Mouse (Mus musculus): ENCODE data around the gene Slc2a3. TPM values are rescaled to one million over a fixed set of nuclear protein-coding genes. Genes with fewer than 3 reads are reported as not detected.

Slc2a3 gene
- 102 and 112 TPM in 2 replicates for polyA plus RNA-seq (2012; rRNA removed)

DNA sequence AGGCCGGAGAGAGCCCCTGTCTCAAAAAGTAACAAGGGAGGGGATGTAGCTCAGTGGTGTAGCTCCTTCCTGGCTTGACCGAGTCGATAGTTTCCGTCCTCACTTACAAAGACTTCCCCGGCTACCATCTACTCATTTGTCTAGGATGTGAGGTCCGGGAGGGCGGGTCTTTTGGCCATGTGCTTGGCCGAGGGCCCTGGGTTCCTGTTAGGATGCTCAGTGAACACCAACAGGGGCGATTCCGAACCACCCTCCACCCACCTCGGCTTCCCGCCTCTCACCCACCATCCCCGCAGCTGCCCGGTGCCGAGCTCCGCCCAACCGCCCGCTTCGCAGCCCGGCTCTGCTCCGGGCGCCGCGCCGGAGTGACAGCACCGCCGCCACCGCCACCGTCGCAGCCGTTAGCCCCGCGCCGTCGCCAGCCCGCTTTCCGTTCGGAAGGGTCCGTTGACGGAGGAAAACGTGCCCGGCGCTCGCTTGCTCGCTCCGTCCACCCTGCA is at the start of gene Slc2a3:
Gene Slc2a3 (minus strand): TSS at position 340 of the 500 bp plus-strand sequence.
- 0% methylated on average over 46 of the region's 46 CpGs for WGBS
- TF ChIP-seq CTCF (IDR thresholded peaks at IDR 0.05; ENCODE audit: borderline replicate concordance, insufficient read depth, low read depth, low read length) (no peak), POLR2A (IDR thresholded peaks at IDR 0.05; ENCODE audit: borderline replicate concordance, insufficient read depth, low read length) (0 out of 2 replicates have a peak, but pooled peaks have one; percentile 9)
- Histone ChIP-seq H3K4me3 (replicated peaks; ENCODE audit: insufficient read depth, low read depth, low read length) (peak within 1 kb of the TSS; percentile 58), H3K27me3 (ENCODE audit: control insufficient read depth, insufficient read depth, low read length) (no peaks in the 10 kb centered on the region), H3K4me1 (ENCODE audit: control insufficient read depth, insufficient read depth, low read length) (no peaks in the 10 kb centered on the region), H3K27ac (ENCODE audit: insufficient read depth, low read length) (peak within 1 kb of the TSS; percentile 53)
- DNase-seq = peak; percentile 72 to 81

DNA sequence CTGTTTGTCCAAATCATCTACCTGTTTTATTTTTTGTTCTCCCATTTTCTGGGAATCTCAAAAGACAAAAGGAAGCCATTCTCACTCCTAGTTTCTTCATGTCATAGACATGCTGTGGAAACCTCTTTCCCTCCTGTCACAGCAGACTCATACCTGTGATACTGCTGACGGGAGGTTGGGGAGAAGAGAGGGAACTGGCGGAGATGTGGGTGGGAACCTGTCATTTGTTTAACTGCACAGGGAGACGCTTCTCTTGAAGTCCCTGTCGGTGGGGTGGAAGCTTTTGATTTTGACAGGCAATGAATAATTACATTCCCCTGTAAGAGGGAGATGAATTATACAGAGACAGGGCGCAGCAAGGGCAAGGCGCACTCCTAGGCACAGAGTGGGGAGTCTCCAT is 42.3 kb upstream of the Slc2a3 start:
- no peak for DNase-seq
- Histone ChIP-seq H3K27me3 (ENCODE audit: control insufficient read depth, insufficient read depth, low read length) (no peaks in the 10 kb centered on the region), H3K27ac (ENCODE audit: insufficient read depth, low read length) (no peak overlapping the region), H3K4me3 (replicated peaks; ENCODE audit: insufficient read depth, low read depth, low read length) (no peak overlapping the region), H3K4me1 (ENCODE audit: control insufficient read depth, insufficient read depth, low read length) (no peaks in the 10 kb centered on the region)
- WGBS = 84% methylated on average over 6 of the region's 6 CpGs
- TF ChIP-seq POLR2A (IDR thresholded peaks at IDR 0.05; ENCODE audit: borderline replicate concordance, insufficient read depth, low read length) = no peak
- no peak for TF ChIP-seq CTCF (IDR thresholded peaks at IDR 0.05; ENCODE audit: borderline replicate concordance, insufficient read depth, low read depth, low read length)

DNA sequence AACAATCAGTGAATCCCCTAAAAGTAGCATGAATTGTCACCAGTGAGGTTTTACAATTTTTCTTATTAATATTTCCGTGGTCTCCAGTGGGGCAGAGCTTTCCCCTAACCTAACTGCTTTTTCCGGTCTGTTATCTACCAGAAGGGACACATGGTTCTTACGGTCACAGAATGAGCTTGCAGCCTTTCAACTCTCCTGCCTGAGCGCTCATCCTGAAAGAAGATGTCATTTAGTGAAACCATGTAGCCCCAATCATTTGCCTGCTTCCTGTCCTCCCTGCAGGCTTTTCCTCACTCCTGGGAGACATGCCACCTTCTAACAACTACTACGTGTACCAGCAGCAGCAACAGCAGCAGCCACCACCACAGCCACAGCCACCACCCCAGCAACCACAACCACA is 36.1 kb upstream of the Slc2a3 start:
- TF ChIP-seq POLR2A (IDR thresholded peaks at IDR 0.05; ENCODE audit: borderline replicate concordance, insufficient read depth, low read length) (no peak), CTCF (IDR thresholded peaks at IDR 0.05; ENCODE audit: borderline replicate concordance, insufficient read depth, low read depth, low read length) (no peak)
- WGBS = 81% methylated on average over 5 of the region's 5 CpGs

DNA sequence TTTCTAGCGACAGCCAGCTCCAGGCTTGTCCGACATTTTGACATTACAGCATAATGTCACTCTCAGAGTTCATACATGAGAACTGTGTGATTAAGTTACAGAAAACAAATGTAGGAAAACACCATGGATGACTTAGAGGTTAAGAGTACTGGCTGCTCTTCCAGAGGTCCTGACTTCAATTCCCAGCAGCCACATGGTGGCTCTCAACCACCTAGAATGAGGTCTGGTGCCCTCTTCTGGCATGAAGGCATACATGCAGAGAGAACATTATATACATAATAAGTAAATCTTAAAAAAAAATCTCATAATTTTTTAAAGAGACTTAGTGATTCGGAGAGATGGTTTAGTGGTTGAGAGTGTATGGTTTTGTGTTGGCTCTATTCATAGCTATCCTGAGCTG is 35.5 kb upstream of the Slc2a3 start:
- Histone ChIP-seq H3K4me3 (replicated peaks; ENCODE audit: insufficient read depth, low read depth, low read length) (no peak overlapping the region), H3K27ac (ENCODE audit: insufficient read depth, low read length) (no peak overlapping the region), H3K4me1 (ENCODE audit: control insufficient read depth, insufficient read depth, low read length) (no peaks in the 10 kb centered on the region), H3K27me3 (ENCODE audit: control insufficient read depth, insufficient read depth, low read length) (no peaks in the 10 kb centered on the region)
- no peak for DNase-seq
- TF ChIP-seq POLR2A (IDR thresholded peaks at IDR 0.05; ENCODE audit: borderline replicate concordance, insufficient read depth, low read length) = no peak
- TF ChIP-seq CTCF (IDR thresholded peaks at IDR 0.05; ENCODE audit: borderline replicate concordance, insufficient read depth, low read depth, low read length) = no peak
- over 99% methylated on average over 3 of the region's 3 CpGs for WGBS

More for the DNA sequence above, 36.1 kb upstream of the Slc2a3 start:
- Histone ChIP-seq H3K4me3 (replicated peaks; ENCODE audit: insufficient read depth, low read depth, low read length) (no peak overlapping the region), H3K27ac (ENCODE audit: insufficient read depth, low read length) (no peak overlapping the region), H3K27me3 (ENCODE audit: control insufficient read depth, insufficient read depth, low read length) (no peaks in the 10 kb centered on the region), H3K4me1 (ENCODE audit: control insufficient read depth, insufficient read depth, low read length) (no peaks in the 10 kb centered on the region)
- DNase-seq = no peak

DNA sequence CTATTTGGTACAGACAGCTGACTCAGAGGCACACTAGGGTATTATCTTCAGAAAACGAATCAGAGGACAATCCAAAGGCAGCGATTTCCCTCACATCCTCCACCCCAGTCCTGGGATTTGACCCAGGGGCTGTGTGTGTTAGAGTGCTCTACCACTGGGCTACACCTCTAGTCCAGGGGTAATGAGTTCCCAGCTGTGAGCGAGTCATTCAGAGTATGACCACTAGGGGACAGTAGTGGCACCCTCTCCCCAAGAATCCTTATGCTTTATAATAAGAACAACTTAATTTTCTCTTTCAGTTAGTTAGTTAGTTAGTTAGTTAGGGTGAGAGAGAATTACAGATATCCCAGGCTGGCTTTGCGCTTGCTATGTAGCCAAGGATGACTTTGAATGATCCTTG is 32.9 kb upstream of the Slc2a3 start:
- H3K4me3 ChIP-seq (replicated peaks; ENCODE audit: insufficient read depth, low read depth, low read length) = no peak overlapping the region
- DNase-seq = peak in 1 of 2 experiments; percentile 42
- WGBS = 79% methylated on average over 4 of the region's 4 CpGs
- no peaks in the 10 kb centered on the region for H3K4me1 ChIP-seq (ENCODE audit: control insufficient read depth, insufficient read depth, low read length)
- H3K27ac ChIP-seq (ENCODE audit: insufficient read depth, low read length) = no peak overlapping the region
- H3K27me3 ChIP-seq (ENCODE audit: control insufficient read depth, insufficient read depth, low read length) = no peaks in the 10 kb centered on the region
- TF ChIP-seq POLR2A (IDR thresholded peaks at IDR 0.05; ENCODE audit: borderline replicate concordance, insufficient read depth, low read length) (no peak), CTCF (IDR thresholded peaks at IDR 0.05; ENCODE audit: borderline replicate concordance, insufficient read depth, low read depth, low read length) (peak; percentile 57; the same call in 1 of the 2 replicates)

DNA sequence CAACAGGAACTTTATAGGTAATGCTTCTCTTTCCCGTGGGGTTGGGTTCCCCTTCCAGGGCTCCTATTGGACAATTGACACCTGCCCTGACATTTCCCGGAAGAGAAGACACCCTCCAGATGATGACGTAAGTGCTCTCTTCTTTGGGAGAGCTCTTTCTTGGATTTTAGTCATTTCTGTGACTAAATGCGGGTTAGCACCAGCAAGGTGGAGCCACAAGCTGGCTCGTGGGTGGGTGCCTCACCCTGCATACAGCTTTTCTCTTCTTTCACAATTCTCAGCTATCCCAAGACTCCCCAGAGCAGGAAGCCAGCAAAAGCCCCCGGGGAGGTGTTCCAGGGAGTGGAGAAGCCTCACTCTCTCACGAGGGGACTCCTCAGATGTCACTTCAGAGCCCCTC is 31.4 kb upstream of the Slc2a3 start:
- no peak overlapping the region for H3K27ac ChIP-seq (ENCODE audit: insufficient read depth, low read length)
- no peak for DNase-seq
- H3K27me3 ChIP-seq (ENCODE audit: control insufficient read depth, insufficient read depth, low read length) = no peaks in the 10 kb centered on the region
- TF ChIP-seq CTCF (IDR thresholded peaks at IDR 0.05; ENCODE audit: borderline replicate concordance, insufficient read depth, low read depth, low read length) (no peak), POLR2A (IDR thresholded peaks at IDR 0.05; ENCODE audit: borderline replicate concordance, insufficient read depth, low read length) (no peak)
- H3K4me3 ChIP-seq (replicated peaks; ENCODE audit: insufficient read depth, low read depth, low read length) = no peak overlapping the region
- H3K4me1 ChIP-seq (ENCODE audit: control insufficient read depth, insufficient read depth, low read length) = no peaks in the 10 kb centered on the region
- WGBS = 83% methylated on average over 7 of the region's 7 CpGs

DNA sequence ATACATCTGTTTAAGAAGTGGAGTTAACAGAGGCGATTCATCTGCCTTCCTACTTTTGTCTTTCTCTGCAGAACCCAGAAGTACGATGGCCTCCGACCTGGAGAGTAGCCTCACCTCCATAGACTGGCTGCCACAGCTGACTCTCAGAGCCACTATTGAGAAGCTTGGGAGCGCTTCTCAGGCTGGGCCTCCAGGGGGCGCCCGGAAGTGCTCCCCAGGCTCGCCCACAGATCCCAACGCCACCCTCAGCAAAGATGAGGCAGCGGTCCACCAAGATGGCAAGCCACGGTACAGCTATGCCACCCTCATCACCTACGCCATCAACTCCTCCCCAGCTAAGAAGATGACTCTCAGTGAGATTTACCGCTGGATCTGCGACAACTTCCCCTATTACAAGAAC is 26.6 kb upstream of the Slc2a3 start:
- Histone ChIP-seq H3K27me3 (ENCODE audit: control insufficient read depth, insufficient read depth, low read length) (no peaks in the 10 kb centered on the region), H3K4me1 (ENCODE audit: control insufficient read depth, insufficient read depth, low read length) (peaks cover 19% of the 10 kb centered on the region), H3K27ac (ENCODE audit: insufficient read depth, low read length) (no peak overlapping the region), H3K4me3 (replicated peaks; ENCODE audit: insufficient read depth, low read depth, low read length) (no peak overlapping the region)
- TF ChIP-seq POLR2A (IDR thresholded peaks at IDR 0.05; ENCODE audit: borderline replicate concordance, insufficient read depth, low read length) (no peak), CTCF (IDR thresholded peaks at IDR 0.05; ENCODE audit: borderline replicate concordance, insufficient read depth, low read depth, low read length) (peak; percentile 34; the same call in 1 of the 2 replicates)
- peak; percentile 29 to 33 for DNase-seq
- WGBS = 45% methylated on average over 13 of the region's 13 CpGs

DNA sequence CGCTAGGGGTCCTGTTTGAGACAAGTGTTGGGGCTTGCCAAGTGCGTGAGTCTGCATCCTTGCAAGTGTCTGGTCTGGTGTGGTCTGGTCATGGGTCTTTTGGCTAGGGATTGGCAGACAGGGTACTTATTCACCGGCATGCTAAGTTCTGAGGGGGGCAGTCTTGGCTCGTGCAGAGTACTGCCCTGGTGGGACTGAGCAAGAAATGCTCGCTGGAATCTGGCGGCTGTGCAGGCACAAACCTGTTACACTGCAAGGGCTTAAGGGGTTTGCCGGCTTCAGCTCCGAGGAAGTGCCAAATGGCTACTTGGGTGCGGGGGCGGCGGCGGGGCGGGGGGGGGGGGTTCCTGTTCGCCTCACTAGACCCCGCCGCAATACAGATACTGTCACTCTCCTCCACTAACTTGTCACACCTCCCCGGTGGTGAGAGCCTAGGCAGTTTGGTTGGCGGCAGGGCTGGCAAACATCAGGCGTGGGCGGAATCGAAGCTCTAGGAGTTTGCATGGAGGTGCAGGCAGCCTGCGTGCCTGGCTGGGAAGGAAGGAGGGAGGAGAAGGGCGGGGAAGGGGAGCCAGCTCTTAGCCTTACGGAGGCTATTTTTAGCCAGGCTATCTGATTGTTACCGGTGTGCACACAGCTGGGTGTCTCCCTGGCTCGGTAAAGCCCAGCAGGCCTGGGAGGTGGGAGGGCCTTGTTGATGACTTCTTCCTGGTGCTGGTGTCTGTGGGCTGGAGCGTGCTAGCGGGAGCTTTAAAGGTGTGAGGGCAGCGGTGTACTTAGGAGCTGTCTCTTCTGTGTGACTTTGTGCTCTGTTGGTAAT is 24.7 kb upstream of the Slc2a3 start:
- Histone ChIP-seq H3K27ac (ENCODE audit: insufficient read depth, low read length) (peak overlapping the region; percentile 53), H3K27me3 (ENCODE audit: control insufficient read depth, insufficient read depth, low read length) (no peaks in the 10 kb centered on the region), H3K4me1 (ENCODE audit: control insufficient read depth, insufficient read depth, low read length) (peaks cover 25% of the 10 kb centered on the region), H3K4me3 (replicated peaks; ENCODE audit: insufficient read depth, low read depth, low read length) (peak overlapping the region; percentile 54)
- no peak for TF ChIP-seq CTCF (IDR thresholded peaks at IDR 0.05; ENCODE audit: borderline replicate concordance, insufficient read depth, low read depth, low read length)
- 0 out of 2 replicates have a peak, but pooled peaks have one; percentile 9 for TF ChIP-seq POLR2A (IDR thresholded peaks at IDR 0.05; ENCODE audit: borderline replicate concordance, insufficient read depth, low read length)
- DNase-seq = peak; percentile 81 to 84
- WGBS = 2% methylated on average over 29 of the region's 29 CpGs

Data from cerebellum, adult 2 months (tissue).